Mouse (Mus musculus): ENCODE results near the gene Sec24c. TPM values are rescaled to one million over a fixed set of nuclear protein-coding genes. Genes with fewer than 3 reads are reported as not detected.
"Not testable (repeated sequence)": the region's sequence is repeated elsewhere in the genome, so short reads cannot be mapped to it uniquely, and the experiment has no call there.

Gene Sec24c
- polyA plus RNA-seq, 1 experiment from 2014 or later, result 82.8 TPM

GRCm38 (mm10) chr14:20702741-20703381 lies 28.8 kb downstream of the Sec24c start, which contains the start of gene Chchd1:
Chchd1 (plus strand) TSS chr14:20703006.
- Histone ChIP-seq H3K9me3 (no peaks in the 10 kb centered on the region), H3K27me3 (replicated peaks) (no peaks in the 10 kb centered on the region), H3K4me1 (replicated peaks) (peaks cover 15% of the 10 kb centered on the region), H3K4me2 (replicated peaks) (peak within 1 kb of the TSS; percentile 59), H3K27ac (peak within 1 kb of the TSS; percentile 92), H3K36me3 (0 out of 2 replicates have a peak, but pooled peaks cover 2% of the 10 kb centered on the region), H3K4me3 (replicated peaks) (peak within 1 kb of the TSS; percentile 63), H3K9ac (peak within 1 kb of the TSS; percentile 85)
- under 1% methylated on average over 61 of the region's 61 CpGs for WGBS
- ATAC-seq, result peak; percentile 83

GRCm38 (mm10) chr14:20703461-20703860 lies 29.4 kb downstream of the Sec24c start:
- Histone ChIP-seq H3K4me3 (replicated peaks) (peak overlapping the region; percentile 63), H3K27ac (peak overlapping the region; percentile 92), H3K4me2 (replicated peaks) (peak overlapping the region; percentile 59), H3K9ac (peak overlapping the region; percentile 85)
- not testable (repeated sequence) for H3K27me3 ChIP-seq (replicated peaks); H3K4me1 ChIP-seq (replicated peaks); H3K9me3 ChIP-seq; ATAC-seq; H3K36me3 ChIP-seq
- 8% methylated on average over 8 of the region's 8 CpGs for WGBS

GRCm38 (mm10) chr14:20707201-20708190 lies 33.4 kb downstream of the Sec24c start, which contains the start of gene Zswim8:
Zswim8 (plus strand) TSS chr14:20707552.
- under 1% methylated on average over 80 of the region's 80 CpGs for WGBS
- no peaks in the 10 kb centered on the region for H3K9me3 ChIP-seq
- peak within 1 kb of the TSS; percentile 84 for H3K9ac ChIP-seq
- H3K4me1 ChIP-seq (replicated peaks), result peaks cover 6% of the 10 kb centered on the region
- H3K27me3 ChIP-seq (replicated peaks), result no peaks in the 10 kb centered on the region
- ATAC-seq, result peak; percentile 94
- H3K4me2 ChIP-seq (replicated peaks), result peak within 1 kb of the TSS; percentile 56
- H3K4me3 ChIP-seq (replicated peaks), result peak within 1 kb of the TSS; percentile 82
- peaks cover 9% of the 10 kb centered on the region for H3K36me3 ChIP-seq
- peak within 1 kb of the TSS; percentile 81 for H3K27ac ChIP-seq

- Histone ChIP-seq H3K9ac (peak overlapping the region; percentile 84), H3K27ac (no peak overlapping the region), H3K4me1 (replicated peaks) (peaks cover 6% of the 10 kb centered on the region), H3K36me3 (peaks cover 9% of the 10 kb centered on the region), H3K4me3 (replicated peaks) (peak overlapping the region; percentile 82), H3K4me2 (replicated peaks) (peak overlapping the region; percentile 56), H3K9me3 (no peaks in the 10 kb centered on the region), H3K27me3 (replicated peaks) (no peaks in the 10 kb centered on the region)
- 6% methylated on average over 10 of the region's 10 CpGs for WGBS
- ATAC-seq, result no peak
These were observed 34.1 kb downstream of the Sec24c start for GRCm38 (mm10) chr14:20708239-20708638.

GRCm38 (mm10) chr14:20713832-20714231 lies 39.7 kb downstream of the Sec24c start:
- peak overlapping the region; percentile 29; the same call in 1 of the 2 replicates for H3K9ac ChIP-seq
- no peaks in the 10 kb centered on the region for H3K27me3 ChIP-seq (replicated peaks)
- H3K9me3 ChIP-seq, result no peaks in the 10 kb centered on the region
- peaks cover 47% of the 10 kb centered on the region for H3K36me3 ChIP-seq
- WGBS, result 52% methylated on average over 11 of the region's 11 CpGs
- ATAC-seq, result peak; percentile 87
- H3K4me2 ChIP-seq (replicated peaks), result no peak overlapping the region; the same call in 1 of the 2 replicates
- peak overlapping the region; percentile 66; the same call in 1 of the 2 replicates for H3K27ac ChIP-seq
- peaks cover 9% of the 10 kb centered on the region for H3K4me1 ChIP-seq (replicated peaks)
- H3K4me3 ChIP-seq (replicated peaks), result no peak overlapping the region

GRCm38 (mm10) chr14:20718443-20718842 lies 44.3 kb downstream of the Sec24c start:
- ATAC-seq, result no peak
- H3K36me3 ChIP-seq, result peaks cover 75% of the 10 kb centered on the region

GRCm38 (mm10) chr14:20719767-20720166 lies 45.7 kb downstream of the Sec24c start:
- H3K9ac ChIP-seq, result no peak overlapping the region
- peaks cover 74% of the 10 kb centered on the region for H3K36me3 ChIP-seq
- H3K4me3 ChIP-seq (replicated peaks), result no peak overlapping the region
- H3K9me3 ChIP-seq, result no peaks in the 10 kb centered on the region
- no peaks in the 10 kb centered on the region for H3K4me1 ChIP-seq (replicated peaks)
- WGBS, result 94% methylated on average over 12 of the region's 12 CpGs
- no peak overlapping the region for H3K4me2 ChIP-seq (replicated peaks)
- no peak for ATAC-seq
- no peaks in the 10 kb centered on the region for H3K27me3 ChIP-seq (replicated peaks)
- H3K27ac ChIP-seq, result no peak overlapping the region

More at GRCm38 (mm10) chr14:20718443-20718842, 44.3 kb downstream of the Sec24c start:
- H3K27me3 ChIP-seq (replicated peaks), result no peaks in the 10 kb centered on the region
- 89% methylated on average over 10 of the region's 10 CpGs for WGBS
- H3K9ac ChIP-seq, result no peak overlapping the region
- no peak overlapping the region for H3K27ac ChIP-seq
- no peak overlapping the region for H3K4me2 ChIP-seq (replicated peaks)
- H3K4me3 ChIP-seq (replicated peaks), result no peak overlapping the region
- 0 out of 2 replicates have a peak, but pooled peaks cover 4% of the 10 kb centered on the region for H3K4me1 ChIP-seq (replicated peaks)
- H3K9me3 ChIP-seq, result no peaks in the 10 kb centered on the region

GRCm38 (mm10) chr14:20721371-20721770 lies 47.3 kb downstream of the Sec24c start:
- peaks cover 5% of the 10 kb centered on the region; the same call in 1 of the 2 replicates for H3K4me1 ChIP-seq (replicated peaks)
- WGBS, result 85% methylated on average over 4 of the region's 4 CpGs
- peaks cover 74% of the 10 kb centered on the region for H3K36me3 ChIP-seq
- no peaks in the 10 kb centered on the region for H3K27me3 ChIP-seq (replicated peaks)
- ATAC-seq, result no peak
- H3K9me3 ChIP-seq, result no peaks in the 10 kb centered on the region
- no peak overlapping the region for H3K9ac ChIP-seq
- H3K4me3 ChIP-seq (replicated peaks), result no peak overlapping the region
- H3K4me2 ChIP-seq (replicated peaks), result no peak overlapping the region
- H3K27ac ChIP-seq, result no peak overlapping the region

GRCm38 (mm10) chr14:20723006-20723405 lies 48.9 kb downstream of the Sec24c start:
- H3K27me3 ChIP-seq (replicated peaks), result no peaks in the 10 kb centered on the region
- H3K4me2 ChIP-seq (replicated peaks), result no peak overlapping the region
- peaks cover 72% of the 10 kb centered on the region for H3K36me3 ChIP-seq
- H3K4me3 ChIP-seq (replicated peaks), result no peak overlapping the region
- ATAC-seq, result no peak
- no peaks in the 10 kb centered on the region for H3K9me3 ChIP-seq
- peaks cover 5% of the 10 kb centered on the region; the same call in 1 of the 2 replicates for H3K4me1 ChIP-seq (replicated peaks)
- WGBS, result 90% methylated on average over 12 of the region's 12 CpGs
- H3K27ac ChIP-seq, result no peak overlapping the region
- H3K9ac ChIP-seq, result no peak overlapping the region

- 16% methylated on average over 5 of the region's 5 CpGs for WGBS
- ATAC-seq, result no peak
- H3K36me3 ChIP-seq, result peaks cover 69% of the 10 kb centered on the region
These were observed 49.9 kb downstream of the Sec24c start for GRCm38 (mm10) chr14:20724043-20724442.

GRCm38 (mm10) chr14:20725660-20726339 lies 51.7 kb downstream of the Sec24c start:
- H3K4me2 ChIP-seq (replicated peaks), result no peak overlapping the region
- H3K4me1 ChIP-seq (replicated peaks), result peaks cover 5% of the 10 kb centered on the region; the same call in 1 of the 2 replicates
- H3K27ac ChIP-seq, result peak overlapping the region; percentile 76
- peak; percentile 88 for ATAC-seq
- no peaks in the 10 kb centered on the region for H3K27me3 ChIP-seq (replicated peaks)
- peaks cover 72% of the 10 kb centered on the region for H3K36me3 ChIP-seq
- no peak overlapping the region for H3K9ac ChIP-seq
- no peaks in the 10 kb centered on the region for H3K9me3 ChIP-seq
- H3K4me3 ChIP-seq (replicated peaks), result no peak overlapping the region
- WGBS, result 47% methylated on average over 6 of the region's 6 CpGs

More at GRCm38 (mm10) chr14:20724043-20724442, 49.9 kb downstream of the Sec24c start:
- H3K27ac ChIP-seq, result no peak overlapping the region
- no peak overlapping the region for H3K4me2 ChIP-seq (replicated peaks)
- H3K9ac ChIP-seq, result no peak overlapping the region
- no peak overlapping the region for H3K4me3 ChIP-seq (replicated peaks)
- peaks cover 5% of the 10 kb centered on the region; the same call in 1 of the 2 replicates for H3K4me1 ChIP-seq (replicated peaks)
- H3K9me3 ChIP-seq, result no peaks in the 10 kb centered on the region
- H3K27me3 ChIP-seq (replicated peaks), result no peaks in the 10 kb centered on the region

All from intestine, embryonic 15.5 days (tissue).